Mouse (Mus musculus) myocyte (in vitro differentiated cells): ENCODE data around the gene Rbm47.

Source experiments
- CEBPB ChIP-seq: IDR thresholded peaks from 2 replicates; pipeline ENCODE4 v1.6.1; 2011; ENCODE audit warnings: mild to moderate bottlenecking, moderate library complexity; ENCODE audit not compliant: poor library complexity, insufficient read depth, severe bottlenecking
- E2F4 ChIP-seq: IDR thresholded peaks from one replicate; pipeline ENCODE4 v1.6.1; 2011; ENCODE audit warnings: mild to moderate bottlenecking, control low read depth, moderate library complexity; ENCODE audit not compliant: insufficient read depth
- MAX ChIP-seq: IDR thresholded peaks from one replicate; pipeline ENCODE4 v1.6.1; 2011; ENCODE audit warnings: low read depth, mild to moderate bottlenecking, control low read depth
- MYOD1 ChIP-seq, 3 experiments: IDR thresholded peaks; one replicate each; pipeline ENCODE4 v1.6.1; 2011; ENCODE audit warnings: control low read depth in 2 of 3, low read depth in 2 of 3, mild to moderate bottlenecking in 2 of 3, moderate library complexity in 1 of 3; ENCODE audit not compliant: insufficient read length in 2 of 3, control insufficient read depth in 1 of 3
- MYOG ChIP-seq, 3 experiments: IDR thresholded peaks; one replicate each; pipeline ENCODE4 v1.6.1; 2011; ENCODE audit warnings: control low read depth in 2 of 3, low read depth in 2 of 3, mild to moderate bottlenecking in 2 of 3; ENCODE audit not compliant: insufficient read length in 2 of 3, control insufficient read depth in 1 of 3, insufficient read depth in 1 of 3
- POLR2A ChIP-seq: IDR thresholded peaks from one replicate; pipeline ENCODE4 v1.6.1; 2011; ENCODE audit warnings: low read depth, mild to moderate bottlenecking, control low read depth, moderate library complexity; ENCODE audit not compliant: insufficient read length
- POLR2AphosphoS2 ChIP-seq: IDR thresholded peaks from one replicate; pipeline ENCODE4 v1.6.1; 2011; ENCODE audit warnings: low read depth, control low read depth; ENCODE audit not compliant: insufficient read length
- SRF ChIP-seq: IDR thresholded peaks from one replicate; pipeline ENCODE4 v1.6.1; 2011; ENCODE audit warnings: low read depth; ENCODE audit not compliant: control insufficient read depth, insufficient read length
- TCF12 ChIP-seq: IDR thresholded peaks from one replicate; pipeline ENCODE4 v1.6.1; 2011; ENCODE audit warnings: mild to moderate bottlenecking, control low read depth; ENCODE audit not compliant: poor library complexity, insufficient read depth, severe bottlenecking
- TCF3 ChIP-seq: IDR thresholded peaks from one replicate; pipeline ENCODE4 v1.6.1; 2011; ENCODE audit warnings: low read depth, control low read depth; ENCODE audit not compliant: insufficient read length
- USF1 ChIP-seq: IDR thresholded peaks from one replicate; pipeline ENCODE4 v1.6.1; 2011; ENCODE audit warnings: low read depth, mild to moderate bottlenecking, control low read depth, moderate library complexity

- TF ChIP-seq E2F4 (no peak), SRF (no peak), POLR2A (no peak), MAX (no peak), POLR2AphosphoS2 (no peak), USF1 (no peak), TCF12 (no peak), CEBPB (no peak), TCF3 (no peak), MYOD1 (IDR thresholded peaks at IDR 0.05; ENCODE audit: control insufficient read depth in 1 of 3, insufficient read length in 2 of 3, low read depth in 2 of 3) (no peak), MYOG (IDR thresholded peaks at IDR 0.05; ENCODE audit: control insufficient read depth in 1 of 3, insufficient read depth in 1 of 3, insufficient read length in 2 of 3, low read depth in 2 of 3) (no peak)
Observed at GRCm38 (mm10) chr5:66089600-66089999, 83.3 kb downstream of the Rbm47 start.
